Comparison of ENCODE assay signal across 15 mouse cellular contexts in genomic region chr7:6145423-6146188, GRCm38 (mm10). TPM values are rescaled to one million over a fixed set of nuclear protein-coding genes. Genes with fewer than 3 reads are reported as not detected.
DNase-seq lines count a peak whose midpoint lies in the region; ATAC-seq and TF ChIP-seq lines count a peak whose summit lies in the region.
"Had no signal": no experiment of that assay in that cellular context is flagged by ENCODE, and none has a peak within 500 bp of the region (broad histone marks: within the 10 kb centered on the region; RNA-seq: fewer than 3 reads in every experiment).

No protein-coding gene starts in this region.

- WGBS in kidney, adult 2 months, result 45% methylated on average over 8 of the region's 8 CpGs
- 80% methylated on average over 8 of the region's 8 CpGs for WGBS in kidney, embryonic 14.5 days
- 83% methylated on average over 8 of the region's 8 CpGs for WGBS in liver, embryonic 11.5 days

- intact Hi-C loops in gastrocnemius, adult 2 months (cut with DNase I), result no loop called here

- H3K9ac ChIP-seq in kidney, embryonic 14.5 days (ENCODE audit: low read depth, low read length), result no peak overlapping the region
- no peak overlapping the region for H3K9ac ChIP-seq in liver, embryonic 11.5 days (ENCODE audit: low read depth, low read length)
- H3K9ac ChIP-seq: forebrain, embryonic 12.5 days; liver, embryonic 14.5 days had no signal

- no peaks in the 10 kb centered on the region for H3K9me3 ChIP-seq in kidney, embryonic 14.5 days (ENCODE audit: control insufficient read depth, low read length)
- H3K9me3 ChIP-seq in liver, embryonic 11.5 days (ENCODE audit: control insufficient read depth, low read length), result no peaks in the 10 kb centered on the region
- H3K9me3 ChIP-seq: forebrain, embryonic 12.5 days had no signal

- peak overlapping the region; percentile 80 for H3K27ac ChIP-seq in gastrocnemius, adult 2 months
- peak overlapping the region; percentile 78 for H3K27ac ChIP-seq in kidney, adult 2 months (ENCODE audit: insufficient read depth, low read depth, low read length)
- H3K27ac ChIP-seq in kidney, embryonic 14.5 days (ENCODE audit: low read depth, low read length), result no peak overlapping the region
- peak overlapping the region; percentile 39 for H3K27ac ChIP-seq in liver, embryonic 11.5 days (ENCODE audit: low read depth, low read length)
- H3K27ac ChIP-seq: forebrain, embryonic 12.5 days; liver, embryonic 14.5 days had no signal

- H3K4me1 ChIP-seq in kidney, adult 2 months (ENCODE audit: control insufficient read depth, insufficient read depth, low read length), result peaks cover 56% of the 10 kb centered on the region
- peaks cover 8% of the 10 kb centered on the region; the same call in 1 of the 2 replicates for H3K4me1 ChIP-seq in kidney, embryonic 14.5 days (ENCODE audit: control insufficient read depth, insufficient read depth, low read length)
- peaks cover 53% of the 10 kb centered on the region for H3K4me1 ChIP-seq in liver, embryonic 11.5 days (replicated peaks; ENCODE audit: control insufficient read depth, insufficient read depth, low read length)

- DNase-seq in gastrocnemius, adult 2 months, result no peak
- DNase-seq in gastrocnemius, postnatal 25 days, result no peak
- peak; percentile 42 for DNase-seq in kidney, adult 2 months
- DNase-seq in 416B (ENCODE audit: low read depth), result peak; percentile 57
- DNase-seq in liver, embryonic 11.5 days (ENCODE audit: low spot score), result no peak
- no peak for DNase-seq in T-cell, adult 2 months (ENCODE audit: low spot score)
- DNase-seq: cerebellum, postnatal 36 days had no signal

- H3K27me3 ChIP-seq in kidney, adult 2 months (replicated peaks; ENCODE audit: control insufficient read depth, insufficient read depth, low read length), result no peaks in the 10 kb centered on the region
- no peaks in the 10 kb centered on the region for H3K27me3 ChIP-seq in kidney, embryonic 14.5 days (ENCODE audit: control insufficient read depth, insufficient read depth, low read length)
- H3K27me3 ChIP-seq in liver, embryonic 11.5 days (replicated peaks; ENCODE audit: control insufficient read depth, insufficient read depth, low read length), result no peaks in the 10 kb centered on the region
- H3K27me3 ChIP-seq: forebrain, embryonic 12.5 days had no signal

- no peak for TF ChIP-seq CTCF in gastrocnemius, adult 2 months (IDR thresholded peaks at IDR 0.05)
- TF ChIP-seq CTCF in kidney, adult 2 months (conservative IDR thresholded peaks at IDR 0.05; ENCODE audit: insufficient read depth, insufficient read length, low read depth, low read length), result no peak

- ATAC-seq in kidney, embryonic 14.5 days (ENCODE audit: low FRiP score, low TSS enrichment), result no peak
- ATAC-seq in liver, embryonic 11.5 days (replicated peaks; ENCODE audit: low FRiP score), result no peak
- no peak for ATAC-seq in inflammation-experienced regulatory T-cells, adult 6 months

- no peak overlapping the region for H3K4me2 ChIP-seq in kidney, embryonic 14.5 days (replicated peaks; ENCODE audit: low read depth, low read length)
- no peak overlapping the region for H3K4me2 ChIP-seq in liver, embryonic 11.5 days
- H3K4me2 ChIP-seq: forebrain, embryonic 12.5 days had no signal

- TF ChIP-seq POLR2A in kidney, adult 2 months (IDR thresholded peaks at IDR 0.05; ENCODE audit: low read depth, low read length), result no peak

- H3K4me3 ChIP-seq in gastrocnemius, adult 2 months, result peak overlapping the region; percentile 45; the same call in 1 of the 2 replicates
- no peak overlapping the region for H3K4me3 ChIP-seq in kidney, adult 2 months (ENCODE audit: insufficient read depth, low read depth, low read length)
- no peak overlapping the region for H3K4me3 ChIP-seq in kidney, embryonic 14.5 days (ENCODE audit: low read length)
- H3K4me3 ChIP-seq in liver, embryonic 11.5 days (ENCODE audit: low read depth, low read length), result no peak overlapping the region
- H3K4me3 ChIP-seq: forebrain, embryonic 12.5 days had no signal

- no peaks in the 10 kb centered on the region for H3K36me3 ChIP-seq in kidney, adult 2 months (ENCODE audit: control insufficient read depth, insufficient read depth, low read length)
- H3K36me3 ChIP-seq in kidney, embryonic 14.5 days (ENCODE audit: control insufficient read depth, insufficient read depth, low read length), result peaks cover 9% of the 10 kb centered on the region; the same call in 1 of the 2 replicates
- H3K36me3 ChIP-seq in liver, embryonic 11.5 days (ENCODE audit: control insufficient read depth, insufficient read depth, low read length), result peaks cover 6% of the 10 kb centered on the region; the same call in 1 of the 2 replicates

RNA-seq across cellular contexts. Expression of gene Zfp787, which starts 10.2 kb away (rescaled TPM):
- total RNA-seq in gastrocnemius, adult 2 months (2021), result 10 to 100 TPM; 28.3 to 28.4 TPM
- total RNA-seq in gastrocnemius, postnatal 25 days (2021), result 10 to 100 TPM; 27.3 to 30.7 TPM
- 54.2 and 66.1 TPM in 2 replicates for polyA plus RNA-seq in kidney, adult 2 months (2012; rRNA removed)
- polyA plus RNA-seq in kidney, embryonic 14.5 days (2014; fragmentation: Nextera tagmentation; extraction: Ambion mirVana), result 15.3 and 20.9 TPM in 2 replicates
- polyA plus RNA-seq in liver, embryonic 11.5 days (2014; fragmentation: Nextera tagmentation; extraction: Ambion mirVana), result 15.2 and 15.6 TPM in 2 replicates
- polyA plus RNA-seq in inflammation-experienced regulatory T-cells, adult 6 months (2017; shearing (Covaris generic)), result 1 to 10 TPM; 4.2 to 5.8 (median 4.3) TPM

RNA-seq across cellular contexts. Expression of gene Zfp444, which starts 26.4 kb away (rescaled TPM):
- 1 to 10 TPM; 7.4 to 9.1 TPM for total RNA-seq in gastrocnemius, adult 2 months (2021)
- total RNA-seq in gastrocnemius, postnatal 25 days (2021), result 1 to 10 TPM; 4.0 to 7.6 TPM
- 47.1 and 65.2 TPM in 2 replicates for polyA plus RNA-seq in kidney, adult 2 months (2012; rRNA removed)
- polyA plus RNA-seq in kidney, embryonic 14.5 days (2014; fragmentation: Nextera tagmentation; extraction: Ambion mirVana), result 59.7 and 70.8 TPM in 2 replicates
- polyA plus RNA-seq in liver, embryonic 11.5 days (2014; fragmentation: Nextera tagmentation; extraction: Ambion mirVana), result 44.6 and 46.8 TPM in 2 replicates
- polyA plus RNA-seq in inflammation-experienced regulatory T-cells, adult 6 months (2017; shearing (Covaris generic)), result 1 to 10 TPM; 6.3 to 7.5 (median 6.4) TPM

RNA-seq across cellular contexts. Expression of gene Galp, which starts 51.3 kb away (rescaled TPM):
- total RNA-seq in gastrocnemius, adult 2 months (2021), result not detected
- total RNA-seq in gastrocnemius, postnatal 25 days (2021), result not detected
- not detected in 2 replicates for polyA plus RNA-seq in kidney, adult 2 months (2012; rRNA removed)
- not detected in 2 replicates for polyA plus RNA-seq in kidney, embryonic 14.5 days (2014; fragmentation: Nextera tagmentation; extraction: Ambion mirVana)
- polyA plus RNA-seq in liver, embryonic 11.5 days (2014; fragmentation: Nextera tagmentation; extraction: Ambion mirVana), result not detected in 2 replicates
- not detected for polyA plus RNA-seq in inflammation-experienced regulatory T-cells, adult 6 months (2017; shearing (Covaris generic))
- total RNA-seq: adrenal gland, postnatal 4 days; gastrocnemius, postnatal 4 days; layer of hippocampus, postnatal 10 days; monocyte, adult 5-6 weeks had no signal
- polyA plus RNA-seq: forebrain, embryonic 12.5 days; liver, embryonic 14.5 days had no signal

Comparison
In these comparisons a context has a peak if more than half of its experiments do, and no peak if none do; other contexts are left out.
1. DNase-seq: peak in kidney, adult 2 months (single experiment) and 416B (single experiment); none in gastrocnemius, adult 2 months (single experiment), gastrocnemius, postnatal 25 days (single experiment), liver, embryonic 11.5 days (single experiment) and T-cell, adult 2 months (single experiment).